Mouse (Mus musculus) myocyte (in vitro differentiated cells): ENCODE measurements at regions not wholly inside any gene's neighbourhood (a gene's known extent, or its start where the extent isn't known, plus 50 kb on each side); places are given as distances from the start of the nearest gene placed in this dataset.

ENCODE experiments used
- H3K27me3 ChIP-seq: one replicate; pipeline ENCODE4 v1.6.1; 2011; ENCODE audit not compliant: control insufficient read depth, insufficient read depth, insufficient read length
- H3K36me3 ChIP-seq: one replicate; pipeline ENCODE4 v1.6.1; 2011; ENCODE audit not compliant: control insufficient read depth, insufficient read depth
- H3K4me2 ChIP-seq: one replicate; pipeline ENCODE4 v1.6.1; 2011; ENCODE audit warnings: low read depth, control low read depth
- H3K4me3 ChIP-seq: one replicate; pipeline ENCODE4 v1.5.1; 2011; ENCODE audit warnings: mild to moderate bottlenecking, control low read depth, moderate library complexity
- H3K79me2 ChIP-seq: one replicate; pipeline ENCODE4 v1.6.1; 2011; ENCODE audit not compliant: control insufficient read depth, insufficient read depth
- H3ac ChIP-seq: one replicate; pipeline ENCODE4 v1.6.1; 2011; ENCODE audit not compliant: control insufficient read depth, insufficient read length
- CEBPB ChIP-seq: IDR thresholded peaks from 2 replicates; pipeline ENCODE4 v1.6.1; 2011; ENCODE audit warnings: mild to moderate bottlenecking, moderate library complexity; ENCODE audit not compliant: poor library complexity, insufficient read depth, severe bottlenecking
- E2F4 ChIP-seq: IDR thresholded peaks from one replicate; pipeline ENCODE4 v1.6.1; 2011; ENCODE audit warnings: mild to moderate bottlenecking, control low read depth, moderate library complexity; ENCODE audit not compliant: insufficient read depth
- MAX ChIP-seq: IDR thresholded peaks from one replicate; pipeline ENCODE4 v1.6.1; 2011; ENCODE audit warnings: low read depth, mild to moderate bottlenecking, control low read depth
- MYOD1 ChIP-seq, 3 experiments: IDR thresholded peaks; one replicate each; pipeline ENCODE4 v1.6.1; 2011; ENCODE audit warnings: control low read depth in 2 of 3, low read depth in 2 of 3, mild to moderate bottlenecking in 2 of 3, moderate library complexity in 1 of 3; ENCODE audit not compliant: insufficient read length in 2 of 3, control insufficient read depth in 1 of 3
- MYOG ChIP-seq, 3 experiments: IDR thresholded peaks; one replicate each; pipeline ENCODE4 v1.6.1; 2011; ENCODE audit warnings: control low read depth in 2 of 3, low read depth in 2 of 3, mild to moderate bottlenecking in 2 of 3; ENCODE audit not compliant: insufficient read length in 2 of 3, control insufficient read depth in 1 of 3, insufficient read depth in 1 of 3
- POLR2A ChIP-seq: IDR thresholded peaks from one replicate; pipeline ENCODE4 v1.6.1; 2011; ENCODE audit warnings: low read depth, mild to moderate bottlenecking, control low read depth, moderate library complexity; ENCODE audit not compliant: insufficient read length
- POLR2AphosphoS2 ChIP-seq: IDR thresholded peaks from one replicate; pipeline ENCODE4 v1.6.1; 2011; ENCODE audit warnings: low read depth, control low read depth; ENCODE audit not compliant: insufficient read length
- REST ChIP-seq: IDR thresholded peaks from one replicate; pipeline ENCODE4 v1.6.1; 2011; ENCODE audit warnings: mild to moderate bottlenecking, control low read depth, moderate library complexity; ENCODE audit not compliant: insufficient read depth, insufficient read length
- SRF ChIP-seq: IDR thresholded peaks from one replicate; pipeline ENCODE4 v1.6.1; 2011; ENCODE audit warnings: low read depth; ENCODE audit not compliant: control insufficient read depth, insufficient read length
- TCF12 ChIP-seq: IDR thresholded peaks from one replicate; pipeline ENCODE4 v1.6.1; 2011; ENCODE audit warnings: mild to moderate bottlenecking, control low read depth; ENCODE audit not compliant: poor library complexity, insufficient read depth, severe bottlenecking
- TCF3 ChIP-seq: IDR thresholded peaks from one replicate; pipeline ENCODE4 v1.6.1; 2011; ENCODE audit warnings: low read depth, control low read depth; ENCODE audit not compliant: insufficient read length
- USF1 ChIP-seq: IDR thresholded peaks from one replicate; pipeline ENCODE4 v1.6.1; 2011; ENCODE audit warnings: low read depth, mild to moderate bottlenecking, control low read depth, moderate library complexity

- no peaks in the 10 kb centered on the region for H3K36me3 ChIP-seq
- H3K27me3 ChIP-seq: no peaks in the 10 kb centered on the region
- H3ac ChIP-seq: no peak overlapping the region
- H3K79me2 ChIP-seq: no peaks in the 10 kb centered on the region
- no peak overlapping the region for H3K4me3 ChIP-seq
- TF ChIP-seq MAX: no peak
- TF ChIP-seq SRF: no peak
- no peak for TF ChIP-seq TCF3
- no peak for TF ChIP-seq REST
- no peak for TF ChIP-seq TCF12
- no peak for TF ChIP-seq POLR2AphosphoS2
- TF ChIP-seq CEBPB: no peak
- no peak overlapping the region for H3K4me2 ChIP-seq
These were observed 268.8 kb downstream of the Meis1 start for GRCm38 (mm10) chr11:18750080-18750375.

- Histone ChIP-seq H3K4me2 (no peak overlapping the region), H3K27me3 (no peaks in the 10 kb centered on the region), H3ac (no peak overlapping the region), H3K4me3 (no peak overlapping the region), H3K36me3 (no peaks in the 10 kb centered on the region), H3K79me2 (no peaks in the 10 kb centered on the region)
- TF ChIP-seq MYOD1 (IDR thresholded peaks at IDR 0.05; ENCODE audit: control insufficient read depth in 1 of 3, insufficient read length in 2 of 3, low read depth in 2 of 3): no peak
- TF ChIP-seq CEBPB: no peak
- TF ChIP-seq POLR2AphosphoS2: no peak
- no peak for TF ChIP-seq MAX
- TF ChIP-seq E2F4: no peak
- no peak for TF ChIP-seq MYOG (IDR thresholded peaks at IDR 0.05; ENCODE audit: control insufficient read depth in 1 of 3, insufficient read depth in 1 of 3, insufficient read length in 2 of 3, low read depth in 2 of 3)
- TF ChIP-seq SRF: no peak
- no peak for TF ChIP-seq POLR2A
- TF ChIP-seq TCF3: no peak
- no peak for TF ChIP-seq TCF12
- TF ChIP-seq USF1: no peak
- TF ChIP-seq REST: no peak
These were observed 269.3 kb downstream of the Meis1 start for GRCm38 (mm10) chr11:18749265-18750079.

GRCm38 (mm10) chr11:18747871-18748461 lies 270.8 kb downstream of the Meis1 start:
- no peaks in the 10 kb centered on the region for H3K27me3 ChIP-seq
- no peak for TF ChIP-seq CEBPB
- TF ChIP-seq TCF12: no peak
- no peak for TF ChIP-seq REST
- TF ChIP-seq TCF3: no peak
- TF ChIP-seq POLR2AphosphoS2: no peak
- TF ChIP-seq E2F4: no peak
- TF ChIP-seq MAX: no peak
- no peak for TF ChIP-seq USF1
- TF ChIP-seq MYOG (IDR thresholded peaks at IDR 0.05; ENCODE audit: control insufficient read depth in 1 of 3, insufficient read depth in 1 of 3, insufficient read length in 2 of 3, low read depth in 2 of 3): no peak
- no peak for TF ChIP-seq SRF
- TF ChIP-seq POLR2A: no peak
- no peak for TF ChIP-seq MYOD1 (IDR thresholded peaks at IDR 0.05; ENCODE audit: control insufficient read depth in 1 of 3, insufficient read length in 2 of 3, low read depth in 2 of 3)
- no peaks in the 10 kb centered on the region for H3K79me2 ChIP-seq

GRCm38 (mm10) chr11:18747361-18747760 lies 271.4 kb downstream of the Meis1 start:
- no peaks in the 10 kb centered on the region for H3K79me2 ChIP-seq
- no peak overlapping the region for H3K4me2 ChIP-seq
- H3ac ChIP-seq: no peak overlapping the region
- no peaks in the 10 kb centered on the region for H3K27me3 ChIP-seq
- no peaks in the 10 kb centered on the region for H3K36me3 ChIP-seq
- TF ChIP-seq POLR2AphosphoS2 (no peak), POLR2A (no peak), USF1 (no peak), E2F4 (no peak), SRF (no peak), TCF3 (no peak), MYOG (IDR thresholded peaks at IDR 0.05; ENCODE audit: control insufficient read depth in 1 of 3, insufficient read depth in 1 of 3, insufficient read length in 2 of 3, low read depth in 2 of 3) (no peak), CEBPB (no peak), TCF12 (no peak), MAX (no peak), MYOD1 (IDR thresholded peaks at IDR 0.05; ENCODE audit: control insufficient read depth in 1 of 3, insufficient read length in 2 of 3, low read depth in 2 of 3) (no peak), REST (no peak)
- H3K4me3 ChIP-seq: no peak overlapping the region

More at GRCm38 (mm10) chr11:18747871-18748461, 270.8 kb downstream of the Meis1 start:
- Histone ChIP-seq H3ac (no peak overlapping the region), H3K4me2 (no peak overlapping the region), H3K4me3 (no peak overlapping the region), H3K36me3 (no peaks in the 10 kb centered on the region)
